In the genomic region with DNA sequence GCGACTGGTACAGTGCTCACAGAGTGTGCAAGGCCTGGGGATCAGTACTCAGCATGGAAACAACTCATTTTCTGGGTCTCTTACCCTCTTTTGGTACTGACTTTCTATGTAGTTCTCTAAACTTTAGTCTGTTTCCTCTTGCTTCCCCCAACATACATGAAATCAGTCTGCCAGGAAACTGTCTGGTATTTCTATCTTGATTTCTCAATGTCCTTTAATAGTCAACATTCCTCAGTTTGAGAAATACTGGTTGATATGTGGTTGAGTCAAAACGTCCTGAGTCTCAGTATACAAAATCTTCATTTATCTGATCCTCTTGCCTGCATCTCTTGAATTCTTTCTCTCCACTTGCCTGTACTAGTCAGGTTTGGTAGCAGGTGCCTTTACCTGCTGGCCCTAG, we compare ENCODE assay signal across 26 mouse cellular contexts. TPM values are rescaled to one million over a fixed set of nuclear protein-coding genes. Genes with fewer than 3 reads are reported as not detected.
DNase-seq lines count a peak whose midpoint lies in the region; ATAC-seq and TF ChIP-seq lines count a peak whose summit lies in the region.
"Had no signal": no experiment of that assay in that cellular context is flagged by ENCODE, and none has a peak within 500 bp of the region (broad histone marks: within the 10 kb centered on the region; RNA-seq: fewer than 3 reads in every experiment).

No protein-coding gene starts in this region.

- H3K9me3 ChIP-seq in lung, postnatal 0 days (ENCODE audit: low read length): no peaks in the 10 kb centered on the region
- H3K9me3 ChIP-seq in midbrain, embryonic 14.5 days (ENCODE audit: control insufficient read depth, low read length): no peaks in the 10 kb centered on the region
- no peaks in the 10 kb centered on the region for H3K9me3 ChIP-seq in kidney, embryonic 15.5 days (replicated peaks)
- H3K9me3 ChIP-seq: G1E had no signal

- H3K36me3 ChIP-seq in lung, postnatal 0 days (ENCODE audit: insufficient read depth, low read length): peaks cover 23% of the 10 kb centered on the region
- peaks cover 74% of the 10 kb centered on the region for H3K36me3 ChIP-seq in midbrain, embryonic 14.5 days (ENCODE audit: control insufficient read depth, insufficient read depth, low read length)
- peaks cover 85% of the 10 kb centered on the region for H3K36me3 ChIP-seq in kidney, embryonic 15.5 days

- WGBS in lung, postnatal 0 days: 65% methylated on average over 2 of the region's 2 CpGs
- WGBS in cerebellum, adult 2 months: 83% methylated on average over 2 of the region's 2 CpGs
- 94% methylated on average over 2 of the region's 2 CpGs for WGBS in midbrain, embryonic 14.5 days
- WGBS in kidney, embryonic 15.5 days: 89% methylated on average over 2 of the region's 2 CpGs

- no peak for TF ChIP-seq POLR2A in cerebellum, adult 2 months (IDR thresholded peaks at IDR 0.05; ENCODE audit: borderline replicate concordance, insufficient read depth, low read length)

- DNase-seq in lung, postnatal 0 days (ENCODE audit: low spot score): peak; percentile 52
- DNase-seq in lung, postnatal 14 days: no peak
- peak; percentile 56 for DNase-seq in 416B (ENCODE audit: low read depth)
- DNase-seq in cerebellum, adult 2 months: no peak
- DNase-seq in midbrain, embryonic 14.5 days: no peak
- DNase-seq: adrenal gland, adult 2 months; adrenal gland, adult 8-10 months; adrenal gland, postnatal 10 days; adrenal gland, postnatal 14 days; adrenal gland, postnatal 25 days; adrenal gland, postnatal 36 days; B cell, adult 2 months; cerebellum, adult 11 months; cerebellum, adult 11-12 months; cerebellum, adult 18-20 months had no signal

- ATAC-seq in lung, postnatal 0 days: no peak
- ATAC-seq in granulocyte monocyte progenitor cell, adult 5-6 weeks (replicated peaks; ENCODE audit: poor library complexity, severe bottlenecking): peak; percentile 62
- peak; percentile 37 for ATAC-seq in megakaryocyte progenitor cell, adult 5-6 weeks (replicated peaks; ENCODE audit: poor library complexity)
- ATAC-seq in midbrain, embryonic 14.5 days (ENCODE audit: low FRiP score, low TSS enrichment): no peak
- no peak for ATAC-seq in kidney, embryonic 15.5 days (replicated peaks; ENCODE audit: low FRiP score)
- ATAC-seq: activated CD4-positive, CD25-positive, alpha-beta regulatory T cell, adult 4 months; CD4-positive, CD25-positive, alpha-beta regulatory T cell, adult 4 months; Patski had no signal

- H3K4me2 ChIP-seq in lung, postnatal 0 days (replicated peaks; ENCODE audit: low read depth, low read length): no peak overlapping the region
- H3K4me2 ChIP-seq in midbrain, embryonic 14.5 days (ENCODE audit: low read length): no peak overlapping the region
- H3K4me2 ChIP-seq in kidney, embryonic 15.5 days: no peak overlapping the region

- no peak for TF ChIP-seq CTCF in lung, postnatal 0 days (IDR thresholded peaks at IDR 0.05)
- TF ChIP-seq CTCF in cerebellum, adult 2 months (IDR thresholded peaks at IDR 0.05; ENCODE audit: borderline replicate concordance, insufficient read depth, low read depth, low read length): no peak

- H3K27ac ChIP-seq in lung, postnatal 0 days (ENCODE audit: low read length): no peak overlapping the region
- H3K27ac ChIP-seq in cerebellum, adult 2 months (ENCODE audit: insufficient read depth, low read length): no peak overlapping the region
- no peak overlapping the region for H3K27ac ChIP-seq in midbrain, embryonic 14.5 days (replicated peaks; ENCODE audit: low read depth, low read length)
- H3K27ac ChIP-seq in kidney, embryonic 15.5 days: no peak overlapping the region

- no peak overlapping the region for H3K4me3 ChIP-seq in lung, postnatal 0 days (ENCODE audit: low read depth, low read length)
- no peak overlapping the region for H3K4me3 ChIP-seq in cerebellum, adult 2 months (replicated peaks; ENCODE audit: insufficient read depth, low read depth, low read length)
- H3K4me3 ChIP-seq in midbrain, embryonic 14.5 days (replicated peaks; ENCODE audit: low read depth, low read length): no peak overlapping the region
- no peak overlapping the region for H3K4me3 ChIP-seq in kidney, embryonic 15.5 days (replicated peaks)

- no peaks in the 10 kb centered on the region for H3K4me1 ChIP-seq in lung, postnatal 0 days (ENCODE audit: insufficient read depth, low read depth, low read length)
- H3K4me1 ChIP-seq in cerebellum, adult 2 months (ENCODE audit: control insufficient read depth, insufficient read depth, low read length): no peaks in the 10 kb centered on the region
- no peaks in the 10 kb centered on the region for H3K4me1 ChIP-seq in midbrain, embryonic 14.5 days (ENCODE audit: control insufficient read depth, insufficient read depth, low read length)
- H3K4me1 ChIP-seq in kidney, embryonic 15.5 days: no peaks in the 10 kb centered on the region

- H3K9ac ChIP-seq in lung, postnatal 0 days (replicated peaks; ENCODE audit: low read depth): no peak overlapping the region
- H3K9ac ChIP-seq in midbrain, embryonic 14.5 days (replicated peaks; ENCODE audit: low read length): no peak overlapping the region
- H3K9ac ChIP-seq in kidney, embryonic 15.5 days: no peak overlapping the region

- no peak for TF ChIP-seq EP300 in lung, postnatal 0 days (IDR thresholded peaks at IDR 0.05)

- H3K27me3 ChIP-seq in lung, postnatal 0 days (replicated peaks; ENCODE audit: insufficient read depth, low read length): no peaks in the 10 kb centered on the region
- H3K27me3 ChIP-seq in cerebellum, adult 2 months (ENCODE audit: control insufficient read depth, insufficient read depth, low read length): no peaks in the 10 kb centered on the region
- H3K27me3 ChIP-seq in midbrain, embryonic 14.5 days (ENCODE audit: control insufficient read depth, insufficient read depth, low read length): no peaks in the 10 kb centered on the region
- H3K27me3 ChIP-seq in kidney, embryonic 15.5 days: no peaks in the 10 kb centered on the region
- H3K27me3 ChIP-seq: CH12.LX, Patski had no signal

RNA-seq across cellular contexts. Expression of gene Gm49321, which starts 2.9 kb away (rescaled TPM):
- 4.3 and 7.2 TPM in 2 replicates for polyA plus RNA-seq in lung, postnatal 0 days (2015; fragmentation: Nextera tagmentation; extraction: Ambion mirVana)
- not detected in 2 replicates for total RNA-seq in granulocyte monocyte progenitor cell, adult 5-6 weeks (2014; fragmentation: Nextera tagmentation)
- 1.3 TPM in 1 of 2 replicates, not detected in the other for total RNA-seq in granulocyte monocyte progenitor cell, adult 5-6 weeks (2017)
- 1.5 and 4.2 TPM in 2 replicates for total RNA-seq in megakaryocyte progenitor cell, adult 5-6 weeks (2015)
- total RNA-seq in megakaryocyte progenitor cell, adult 5-6 weeks (2017): not detected in 2 replicates
- not detected in 2 replicates for polyA plus RNA-seq in cerebellum, adult 2 months (2012; rRNA removed)
- 14.5 and 16.3 TPM in 2 replicates for polyA plus RNA-seq in midbrain, embryonic 14.5 days (2014; fragmentation: Nextera tagmentation; extraction: Ambion mirVana)
- 10.5 and 12.3 TPM in 2 replicates for polyA plus RNA-seq in kidney, embryonic 15.5 days (2015; fragmentation: Nextera tagmentation; extraction: Ambion mirVana)
- total RNA-seq: CH12.LX, MEL had no signal
- polyA plus RNA-seq: adrenal gland, adult 2 months; brain, embryonic 14.5 days; C2C12; G1E had no signal

RNA-seq across cellular contexts. Expression of gene Snapc1, which starts 29.8 kb away (rescaled TPM):
- polyA plus RNA-seq in lung, postnatal 0 days (2015; fragmentation: Nextera tagmentation; extraction: Ambion mirVana): 9.1 and 9.2 TPM in 2 replicates
- 8.5 and 9.8 TPM in 2 replicates for total RNA-seq in granulocyte monocyte progenitor cell, adult 5-6 weeks (2014; fragmentation: Nextera tagmentation)
- 6.2 and 16.9 TPM in 2 replicates for total RNA-seq in granulocyte monocyte progenitor cell, adult 5-6 weeks (2017)
- total RNA-seq in megakaryocyte progenitor cell, adult 5-6 weeks (2015): 6.4 and 8.7 TPM in 2 replicates
- total RNA-seq in megakaryocyte progenitor cell, adult 5-6 weeks (2017): 13.4 and 13.5 TPM in 2 replicates
- 33.4 and 35.2 TPM in 2 replicates for polyA plus RNA-seq in cerebellum, adult 2 months (2012; rRNA removed)
- polyA plus RNA-seq in midbrain, embryonic 14.5 days (2014; fragmentation: Nextera tagmentation; extraction: Ambion mirVana): 34.8 and 38.4 TPM in 2 replicates
- polyA plus RNA-seq in kidney, embryonic 15.5 days (2015; fragmentation: Nextera tagmentation; extraction: Ambion mirVana): 19.8 and 20.2 TPM in 2 replicates

RNA-seq across cellular contexts. Expression of gene Hif1a, which starts 33.4 kb away (rescaled TPM):
- polyA plus RNA-seq in lung, postnatal 0 days (2015; fragmentation: Nextera tagmentation; extraction: Ambion mirVana): 34.6 and 42.7 TPM in 2 replicates
- 39.1 and 40.8 TPM in 2 replicates for total RNA-seq in granulocyte monocyte progenitor cell, adult 5-6 weeks (2014; fragmentation: Nextera tagmentation)
- total RNA-seq in granulocyte monocyte progenitor cell, adult 5-6 weeks (2017): 69.5 and 82.0 TPM in 2 replicates
- 62.5 and 65.0 TPM in 2 replicates for total RNA-seq in megakaryocyte progenitor cell, adult 5-6 weeks (2015)
- 67.8 and 69.3 TPM in 2 replicates for total RNA-seq in megakaryocyte progenitor cell, adult 5-6 weeks (2017)
- polyA plus RNA-seq in cerebellum, adult 2 months (2012; rRNA removed): 72.6 and 79.9 TPM in 2 replicates
- polyA plus RNA-seq in midbrain, embryonic 14.5 days (2014; fragmentation: Nextera tagmentation; extraction: Ambion mirVana): 90.0 and 119 TPM in 2 replicates
- polyA plus RNA-seq in kidney, embryonic 15.5 days (2015; fragmentation: Nextera tagmentation; extraction: Ambion mirVana): 76.4 and 83.3 TPM in 2 replicates

Comparison
In these comparisons a context has a peak if more than half of its experiments do, and no peak if none do; other contexts are left out.
1. DNase-seq: peak in lung, postnatal 0 days (single experiment) and 416B (single experiment); none in lung, postnatal 14 days (single experiment), cerebellum, adult 2 months (0 of 2) and midbrain, embryonic 14.5 days (single experiment).
2. ATAC-seq: peak in granulocyte monocyte progenitor cell, adult 5-6 weeks (single experiment) and megakaryocyte progenitor cell, adult 5-6 weeks (single experiment); none in lung, postnatal 0 days (single experiment), midbrain, embryonic 14.5 days (single experiment) and kidney, embryonic 15.5 days (single experiment).